Mouse (Mus musculus) embryo, embryonic 9.5 days (tissue): ENCODE results near the gene Col7a1.

Experiments used
- DNase-seq: peaks from one replicate; pipeline ENCODE4 v3.0.0-alpha.2; 2017; ENCODE audit errors: extremely low spot score

Gene Col7a1

GRCm38 (mm10) chr9:108953081-108953636, at the start of gene Col7a1:
Col7a1 (plus strand) TSS chr9:108953586.
- no peak for DNase-seq

- DNase-seq = no peak
Observed at GRCm38 (mm10) chr9:108912308-108912707, 41.1 kb upstream of the Col7a1 start.

- no peak for DNase-seq
Observed at GRCm38 (mm10) chr9:108913161-108913560, 40.2 kb upstream of the Col7a1 start.

GRCm38 (mm10) chr9:108913621-108914020, 39.8 kb upstream of the Col7a1 start:
- DNase-seq = no peak

- DNase-seq = no peak
Observed at GRCm38 (mm10) chr9:108914491-108914890, 38.9 kb upstream of the Col7a1 start, which contains the start of gene Tmem89. Tmem89 (plus strand) TSS chr9:108914619.

GRCm38 (mm10) chr9:108925897-108926296, 27.5 kb upstream of the Col7a1 start:
- DNase-seq = no peak

GRCm38 (mm10) chr9:108928424-108928823, 25.0 kb upstream of the Col7a1 start:
- no peak for DNase-seq

- no peak for DNase-seq
Observed at GRCm38 (mm10) chr9:108935991-108936390, 17.4 kb upstream of the Col7a1 start.

GRCm38 (mm10) chr9:108936418-108937364, 16.7 kb upstream of the Col7a1 start, which contains the start of gene Uqcrc1:
Uqcrc1 (plus strand) TSS chr9:108936633.
- DNase-seq = peak; percentile 87

GRCm38 (mm10) chr9:108945111-108945510, 8.3 kb upstream of the Col7a1 start:
- no peak for DNase-seq

GRCm38 (mm10) chr9:108945608-108946007, 7.8 kb upstream of the Col7a1 start:
- DNase-seq = no peak

- no peak for DNase-seq
Observed at GRCm38 (mm10) chr9:108949231-108949966, 4.0 kb upstream of the Col7a1 start.

GRCm38 (mm10) chr9:108949967-108950728, 3.2 kb upstream of the Col7a1 start:
- no peak for DNase-seq

GRCm38 (mm10) chr9:108955241-108955640, 1.9 kb downstream of the Col7a1 start:
- no peak for DNase-seq

GRCm38 (mm10) chr9:108955846-108956245, 2.5 kb downstream of the Col7a1 start:
- DNase-seq = no peak

- no peak for DNase-seq
Observed at GRCm38 (mm10) chr9:108963577-108963976, 10.2 kb downstream of the Col7a1 start.

- no peak for DNase-seq
Observed at GRCm38 (mm10) chr9:108964338-108964737, 11.0 kb downstream of the Col7a1 start.

GRCm38 (mm10) chr9:108970623-108971022, 17.2 kb downstream of the Col7a1 start:
- no peak for DNase-seq

GRCm38 (mm10) chr9:108976483-108976882, 23.1 kb downstream of the Col7a1 start:
- DNase-seq = no peak

GRCm38 (mm10) chr9:108977966-108978365, 24.6 kb downstream of the Col7a1 start:
- no peak for DNase-seq

- no peak for DNase-seq
Observed at GRCm38 (mm10) chr9:108982498-108982897, 29.1 kb downstream of the Col7a1 start.
